Mouse (Mus musculus) CD4-positive, CD25-positive, alpha-beta regulatory T cell (primary cell): ENCODE data around the gene Sgtb. TPM values are rescaled to one million over a fixed set of nuclear protein-coding genes. Genes with fewer than 3 reads are reported as not detected.

ENCODE experiments used
- polyA plus RNA-seq: library from polyadenylated mRNA; unstranded; fragments of 100-300 nt; shearing (Covaris generic); gene quantifications from one replicate; pipeline ENCODE4 v1.2.1, GENCODE M21; 2017

Gene Sgtb
- 0.10 TPM for polyA plus RNA-seq

GRCm38 (mm10) chr13:104109288-104109815 is at the start of gene Sgtb, which contains the start of gene Nln:
Gene Sgtb (plus strand): TSS chr13:104109741.
Gene Nln (minus strand): TSS chr13:104109614.

DNA sequence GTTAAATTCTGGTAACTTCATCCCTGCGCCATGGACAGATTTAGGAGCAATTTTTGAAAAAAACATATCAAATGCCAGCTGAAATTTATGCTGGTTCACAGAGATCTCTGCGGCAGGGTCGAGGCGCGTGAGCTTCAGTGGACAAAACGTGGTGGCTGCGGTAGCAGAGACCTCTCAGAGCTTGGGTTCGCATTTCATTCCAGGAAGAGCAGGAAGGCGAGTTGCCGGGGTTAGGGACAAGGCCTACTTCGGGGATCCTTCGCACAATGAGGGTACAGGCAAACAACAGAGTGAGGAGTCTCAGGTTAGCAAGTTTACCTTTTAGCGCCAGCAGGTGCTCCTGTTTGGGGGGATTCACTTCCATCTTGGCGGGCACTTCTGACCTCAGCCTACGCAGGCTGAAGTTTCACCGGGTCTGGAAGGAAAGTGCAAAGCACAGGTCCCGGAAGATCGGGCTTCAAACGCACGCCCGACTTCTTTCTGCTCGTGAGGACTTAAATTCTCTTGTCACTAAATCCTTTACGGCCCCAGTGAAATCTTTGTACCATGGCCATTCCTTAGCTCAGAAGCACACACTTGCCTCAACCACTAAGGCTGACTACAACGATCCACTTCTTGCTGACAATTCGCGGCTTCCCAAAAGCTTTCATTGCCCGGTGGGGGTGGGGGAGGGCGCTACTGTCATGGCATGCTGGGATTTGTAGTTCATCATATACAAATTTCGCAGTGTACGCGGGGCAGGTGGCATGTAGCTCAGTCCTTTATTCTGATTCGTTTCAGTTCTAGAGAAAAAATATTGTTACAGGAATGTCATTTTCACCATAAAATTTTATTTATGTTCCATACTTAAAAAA is 68.5 kb downstream of the Sgtb start, which contains the start of gene Trappc13:
Trappc13 (minus strand) TSS at position 674 of the 854 bp plus-strand sequence.

DNA sequence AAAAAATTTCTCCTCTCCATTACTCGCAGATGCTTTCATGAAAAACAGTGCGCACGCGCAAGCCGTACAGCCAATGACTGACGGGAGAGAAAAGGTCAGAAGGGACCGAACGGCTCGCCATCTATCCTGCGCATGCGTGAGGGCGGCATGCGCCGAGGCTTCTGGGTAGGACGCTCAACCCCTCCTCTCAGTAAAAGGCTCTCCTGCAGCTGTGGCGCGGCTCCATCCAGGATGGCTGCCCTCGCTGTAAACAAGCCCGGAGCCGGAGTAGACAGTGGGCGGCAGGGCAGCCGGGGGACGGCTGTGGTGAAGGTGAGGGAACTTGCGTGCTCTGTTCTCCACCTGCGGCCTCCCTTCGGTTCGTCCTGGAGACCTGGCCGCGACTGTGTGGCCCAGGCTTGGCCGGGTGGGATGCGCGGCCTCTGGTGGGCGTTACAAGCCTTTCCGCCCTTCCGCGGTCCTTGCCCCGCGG is 69.1 kb downstream of the Sgtb start, which contains the start of gene Trim23:
Trim23 (plus strand) TSS at position 148 of the 472 bp plus-strand sequence.

Other genes with a start within 250 kb of the Sgtb start
- gene Erbin, start 189.2 kb upstream of the Sgtb start, polyA plus RNA-seq = 110 TPM
- 9.5 TPM for gene Nln, start 127 bp upstream of the Sgtb start, polyA plus RNA-seq
- 43.6 TPM for gene Trappc13, start 68.7 kb downstream of the Sgtb start, polyA plus RNA-seq
- 18.1 TPM for gene Trim23, start 69.1 kb downstream of the Sgtb start, polyA plus RNA-seq
- 2.6 TPM for gene Cenpk, start 118.9 kb downstream of the Sgtb start, polyA plus RNA-seq
- 8.9 TPM for gene Ppwd1, start 119.1 kb downstream of the Sgtb start, polyA plus RNA-seq
- 27.4 TPM for gene Adamts6, start 178.1 kb downstream of the Sgtb start, polyA plus RNA-seq